Mouse (Mus musculus) forebrain, embryonic 10.5 days (tissue): ENCODE measurements around the gene Pld2. TPM values are rescaled to one million over a fixed set of nuclear protein-coding genes. Genes with fewer than 3 reads are reported as not detected.

Source experiments
- DNase-seq: peaks from one replicate; pipeline ENCODE4 v3.0.0-alpha.2; 2017; ENCODE audit warnings: low spot score; ENCODE audit errors: extremely low spot score
- H3K27ac ChIP-seq: fragments of 300-500 bp; sonication (generic); 2 replicates; pipeline ENCODE4 v1.5.1; 2016; ENCODE audit warnings: mild to moderate bottlenecking
- H3K27me3 ChIP-seq: fragments of 300-500 bp; sonication (generic); 2 replicates; pipeline ENCODE4 v1.6.1; 2016; ENCODE audit warnings: mild to moderate bottlenecking; ENCODE audit not compliant: poor library complexity, severe bottlenecking
- H3K36me3 ChIP-seq: fragments of 300-500 bp; sonication (generic); replicated peaks from 2 replicates; pipeline ENCODE4 v1.6.1; 2016; ENCODE audit warnings: mild to moderate bottlenecking, moderate library complexity
- H3K4me1 ChIP-seq: fragments of 300-500 bp; sonication (generic); 2 replicates; pipeline ENCODE4 v1.6.1; 2016
- H3K4me3 ChIP-seq: fragments of 300-500 bp; sonication (generic); 2 replicates; pipeline ENCODE4 v1.5.1; 2016; ENCODE audit warnings: mild to moderate bottlenecking, moderate library complexity
- H3K9me3 ChIP-seq: fragments of 300-500 bp; sonication (generic); 2 replicates; pipeline ENCODE4 v1.6.1; 2016; ENCODE audit warnings: mild to moderate bottlenecking, moderate library complexity
- WGBS: fragments of 180-500 bp; shearing (Covaris S2); methylation state at CpG from one replicate; pipeline ENCODE4 v1.1.7; 2016; 5-methylcytosine and 5-hydroxymethylcytosine counted together
- polyA plus RNA-seq: library from polyadenylated mRNA; unstranded; fragments of >200 nt; fragmentation: Nextera tagmentation; extraction: Ambion mirVana; gene quantifications from 2 replicates; pipeline ENCODE4 v1.2.1, GENCODE M21; 2016

The Pld2 gene
- polyA plus RNA-seq, 1 experiment from 2014 or later = 2.7 TPM

GRCm38 (mm10) chr11:70583022-70583714 lies 43.3 kb downstream of the Pld2 start:
- no peak overlapping the region for H3K4me3 ChIP-seq
- no peaks in the 10 kb centered on the region for H3K36me3 ChIP-seq
- H3K9me3 ChIP-seq = no peaks in the 10 kb centered on the region
- H3K4me1 ChIP-seq = peaks cover 54% of the 10 kb centered on the region
- no peaks in the 10 kb centered on the region for H3K27me3 ChIP-seq
- DNase-seq = no peak
- WGBS = 81% methylated on average over 6 of the region's 6 CpGs
- peak overlapping the region; percentile 22; the same call in 1 of the 2 replicates for H3K27ac ChIP-seq

- WGBS = 95% methylated on average over 7 of the region's 7 CpGs
- no peak for DNase-seq
- Histone ChIP-seq H3K36me3 (peaks cover 4% of the 10 kb centered on the region; the same call in 1 of the 2 replicates), H3K27me3 (no peaks in the 10 kb centered on the region), H3K4me3 (no peak overlapping the region), H3K4me1 (peaks cover 48% of the 10 kb centered on the region), H3K27ac (0 out of 2 replicates have a peak overlapping the region, but pooled peaks have one; percentile 22), H3K9me3 (no peaks in the 10 kb centered on the region)
Observed at GRCm38 (mm10) chr11:70583775-70584174, 43.9 kb downstream of the Pld2 start.

- H3K36me3 ChIP-seq = peaks cover 5% of the 10 kb centered on the region; the same call in 1 of the 2 replicates
- H3K4me3 ChIP-seq = no peak overlapping the region
- peak overlapping the region; percentile 67; the same call in 1 of the 2 replicates for H3K27ac ChIP-seq
- no peak for DNase-seq
- H3K9me3 ChIP-seq = no peaks in the 10 kb centered on the region
- H3K4me1 ChIP-seq = peaks cover 39% of the 10 kb centered on the region
- WGBS = 70% methylated on average over 7 of the region's 7 CpGs
- no peaks in the 10 kb centered on the region for H3K27me3 ChIP-seq
Observed at GRCm38 (mm10) chr11:70585457-70585856, 45.6 kb downstream of the Pld2 start.

- H3K27ac ChIP-seq = no peak overlapping the region
- 92% methylated on average over 3 of the region's 3 CpGs for WGBS
- H3K9me3 ChIP-seq = no peaks in the 10 kb centered on the region
- peaks cover 33% of the 10 kb centered on the region for H3K4me1 ChIP-seq
- no peaks in the 10 kb centered on the region for H3K27me3 ChIP-seq
- DNase-seq = no peak
- peaks cover 5% of the 10 kb centered on the region; the same call in 1 of the 2 replicates for H3K36me3 ChIP-seq
- H3K4me3 ChIP-seq = no peak overlapping the region
Observed at GRCm38 (mm10) chr11:70586261-70586660, 46.4 kb downstream of the Pld2 start.

GRCm38 (mm10) chr11:70586954-70587353 lies 47.1 kb downstream of the Pld2 start:
- 85% methylated on average over 5 of the region's 5 CpGs for WGBS
- H3K36me3 ChIP-seq = peaks cover 5% of the 10 kb centered on the region; the same call in 1 of the 2 replicates
- no peak for DNase-seq
- no peaks in the 10 kb centered on the region for H3K9me3 ChIP-seq
- no peak overlapping the region for H3K27ac ChIP-seq
- H3K27me3 ChIP-seq = no peaks in the 10 kb centered on the region
- H3K4me3 ChIP-seq = no peak overlapping the region
- peaks cover 33% of the 10 kb centered on the region for H3K4me1 ChIP-seq

- Histone ChIP-seq H3K4me1 (peaks cover 13% of the 10 kb centered on the region), H3K27ac (no peak overlapping the region), H3K4me3 (no peak overlapping the region), H3K9me3 (no peaks in the 10 kb centered on the region), H3K36me3 (peaks cover 5% of the 10 kb centered on the region; the same call in 1 of the 2 replicates), H3K27me3 (no peaks in the 10 kb centered on the region)
- WGBS = 94% methylated on average over 1 of the region's 1 CpGs
- DNase-seq = no peak
Observed at GRCm38 (mm10) chr11:70591733-70592132, 51.9 kb downstream of the Pld2 start.

- WGBS = 91% methylated on average over 15 of the region's 15 CpGs
- peaks cover 26% of the 10 kb centered on the region for H3K36me3 ChIP-seq
- H3K4me1 ChIP-seq = peaks cover 16% of the 10 kb centered on the region
- 0 out of 2 replicates have a peak overlapping the region, but pooled peaks have one; percentile 30 for H3K27ac ChIP-seq
- H3K4me3 ChIP-seq = no peak overlapping the region
- H3K9me3 ChIP-seq = no peaks in the 10 kb centered on the region
- DNase-seq = no peak
- H3K27me3 ChIP-seq = no peaks in the 10 kb centered on the region
Observed at GRCm38 (mm10) chr11:70594253-70594989, 54.6 kb downstream of the Pld2 start.

GRCm38 (mm10) chr11:70595638-70596037 lies 55.8 kb downstream of the Pld2 start:
- Histone ChIP-seq H3K9me3 (no peaks in the 10 kb centered on the region), H3K4me3 (no peak overlapping the region), H3K36me3 (peaks cover 33% of the 10 kb centered on the region), H3K27ac (peak overlapping the region; percentile 51; the same call in 1 of the 2 replicates), H3K4me1 (peaks cover 16% of the 10 kb centered on the region), H3K27me3 (no peaks in the 10 kb centered on the region)
- no peak for DNase-seq
- 80% methylated on average over 2 of the region's 2 CpGs for WGBS

GRCm38 (mm10) chr11:70596094-70596493 lies 56.2 kb downstream of the Pld2 start:
- H3K36me3 ChIP-seq = peaks cover 33% of the 10 kb centered on the region
- peaks cover 16% of the 10 kb centered on the region for H3K4me1 ChIP-seq
- H3K4me3 ChIP-seq = no peak overlapping the region
- WGBS = 55% methylated on average over 4 of the region's 4 CpGs
- peak overlapping the region; percentile 51; the same call in 1 of the 2 replicates for H3K27ac ChIP-seq
- H3K9me3 ChIP-seq = no peaks in the 10 kb centered on the region
- no peaks in the 10 kb centered on the region for H3K27me3 ChIP-seq
- DNase-seq = no peak

GRCm38 (mm10) chr11:70597301-70597700 lies 57.4 kb downstream of the Pld2 start:
- no peak overlapping the region for H3K27ac ChIP-seq
- 82% methylated on average over 6 of the region's 6 CpGs for WGBS
- H3K4me3 ChIP-seq = no peak overlapping the region
- no peak for DNase-seq
- H3K36me3 ChIP-seq = peaks cover 43% of the 10 kb centered on the region
- H3K9me3 ChIP-seq = no peaks in the 10 kb centered on the region
- no peaks in the 10 kb centered on the region for H3K27me3 ChIP-seq
- peaks cover 16% of the 10 kb centered on the region for H3K4me1 ChIP-seq

GRCm38 (mm10) chr11:70598451-70598953 lies 58.6 kb downstream of the Pld2 start:
- Histone ChIP-seq H3K4me3 (no peak overlapping the region), H3K4me1 (peaks cover 16% of the 10 kb centered on the region), H3K36me3 (peaks cover 55% of the 10 kb centered on the region), H3K27ac (no peak overlapping the region), H3K27me3 (no peaks in the 10 kb centered on the region), H3K9me3 (no peaks in the 10 kb centered on the region)
- WGBS = 88% methylated on average over 9 of the region's 9 CpGs
- DNase-seq = no peak

GRCm38 (mm10) chr11:70605024-70605566 lies 65.2 kb downstream of the Pld2 start:
- peaks cover 89% of the 10 kb centered on the region for H3K36me3 ChIP-seq
- H3K9me3 ChIP-seq = no peaks in the 10 kb centered on the region
- no peaks in the 10 kb centered on the region for H3K27me3 ChIP-seq
- no peaks in the 10 kb centered on the region for H3K4me1 ChIP-seq
- WGBS = 71% methylated on average over 14 of the region's 14 CpGs
- DNase-seq = peak; percentile 66
- no peak overlapping the region for H3K27ac ChIP-seq
- no peak overlapping the region for H3K4me3 ChIP-seq
